Mouse (Mus musculus) spleen, postnatal 14 days (tissue): Measurements from ENCODE around the gene Aldoart2.
"Not testable (repeated sequence)": the region's sequence is repeated elsewhere in the genome, so short reads cannot be mapped to it uniquely, and the experiment has no call there.

ENCODE experiments used
- DNase-seq, 2 experiments: peaks; one replicate each; pipeline ENCODE4 v3.0.0; 2021 to 2022; ENCODE audit warnings: low spot score in 2 of 2

Aldoart2 gene

DNA sequence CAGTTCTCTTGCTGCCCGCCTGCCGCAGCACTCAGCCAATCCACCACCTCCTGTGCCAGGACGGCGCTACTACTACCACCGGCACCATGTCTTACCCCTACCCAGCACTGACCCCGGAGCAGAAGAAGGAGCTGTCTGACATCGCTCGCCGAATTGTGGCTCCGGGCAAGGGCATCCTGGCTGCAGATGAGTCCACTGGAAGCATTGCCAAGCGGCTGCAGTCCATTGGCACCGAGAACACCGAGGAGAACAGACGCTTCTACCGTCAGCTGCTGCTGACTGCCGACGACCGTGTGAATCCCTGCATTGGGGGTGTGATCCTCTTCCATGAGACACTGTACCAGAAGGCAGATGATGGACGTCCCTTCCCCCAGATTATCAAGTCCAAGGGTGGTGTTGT, at the start of gene Aldoart2:
Gene Aldoart2, plus strand, starts transcription at position 34 of the 400 bp plus-strand sequence.
- no peak for DNase-seq

DNA sequence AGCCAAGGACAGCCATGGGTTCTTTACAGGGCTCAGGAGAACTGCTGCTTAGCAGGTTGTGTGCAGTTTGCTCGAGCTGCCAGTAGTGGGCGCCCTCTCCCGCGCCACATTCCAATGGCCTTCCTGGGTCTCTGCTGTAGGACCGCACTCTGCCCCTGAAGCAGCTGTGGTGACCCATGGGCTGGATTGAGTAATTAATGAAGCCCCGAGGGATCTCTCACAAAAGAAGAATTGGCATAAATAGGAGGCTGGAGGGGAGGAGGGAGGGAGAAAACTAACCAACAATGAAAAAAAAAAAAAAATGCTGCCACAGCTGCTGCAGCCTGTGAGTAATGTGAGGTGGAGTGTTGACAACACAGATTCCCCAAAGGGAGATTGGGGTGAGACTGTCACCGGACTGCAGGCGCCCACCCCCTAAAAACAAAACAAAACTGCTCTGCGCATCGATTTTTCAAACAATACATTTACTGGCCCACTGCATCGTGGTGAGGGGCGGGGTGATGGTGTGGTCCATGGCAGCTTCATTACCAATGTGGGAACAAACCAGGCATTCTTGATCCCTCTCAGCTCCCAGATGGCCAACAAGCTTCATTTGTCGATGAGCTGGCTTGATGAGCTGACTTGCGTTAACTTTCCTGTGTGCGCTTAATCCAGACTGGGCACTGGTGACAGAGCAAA, 46.8 kb upstream of the Aldoart2 start:
- DNase-seq: no peak

DNA sequence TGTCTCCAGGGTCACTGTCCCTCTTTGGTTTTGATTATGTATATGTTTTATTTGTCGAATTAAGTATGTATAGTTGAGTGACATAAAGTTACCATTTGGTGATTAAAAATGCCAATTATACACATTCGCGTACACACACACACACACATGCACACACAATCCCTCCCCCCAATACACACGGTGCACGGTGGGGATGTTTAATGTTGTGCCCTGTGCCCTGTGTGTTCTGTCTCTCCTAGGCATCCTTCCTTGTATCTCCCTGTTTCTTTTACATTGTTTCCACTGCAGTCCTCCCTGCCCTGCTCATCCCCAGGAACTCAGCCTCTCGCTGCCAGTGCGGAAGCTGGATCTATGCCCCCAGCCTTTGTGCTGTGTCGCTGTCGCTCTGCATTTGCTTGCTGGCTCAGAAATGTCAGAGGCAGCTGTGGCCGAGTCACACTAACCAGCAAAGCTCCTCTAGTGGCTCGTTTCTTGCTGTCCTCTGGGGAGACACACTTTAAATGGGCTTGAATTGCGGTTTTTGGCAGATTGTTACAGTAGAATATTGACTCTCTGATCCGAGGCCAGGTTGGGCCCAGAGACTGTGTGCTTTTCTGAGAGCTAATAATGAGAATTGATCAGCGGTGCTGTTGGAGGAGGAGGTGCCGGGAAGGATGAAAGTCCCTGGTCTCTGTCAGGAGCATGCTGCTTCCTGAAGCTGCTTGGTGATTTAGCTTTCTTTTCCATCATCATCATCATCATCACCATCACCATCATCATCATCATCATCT, 37.9 kb upstream of the Aldoart2 start:
- DNase-seq: no peak

DNA sequence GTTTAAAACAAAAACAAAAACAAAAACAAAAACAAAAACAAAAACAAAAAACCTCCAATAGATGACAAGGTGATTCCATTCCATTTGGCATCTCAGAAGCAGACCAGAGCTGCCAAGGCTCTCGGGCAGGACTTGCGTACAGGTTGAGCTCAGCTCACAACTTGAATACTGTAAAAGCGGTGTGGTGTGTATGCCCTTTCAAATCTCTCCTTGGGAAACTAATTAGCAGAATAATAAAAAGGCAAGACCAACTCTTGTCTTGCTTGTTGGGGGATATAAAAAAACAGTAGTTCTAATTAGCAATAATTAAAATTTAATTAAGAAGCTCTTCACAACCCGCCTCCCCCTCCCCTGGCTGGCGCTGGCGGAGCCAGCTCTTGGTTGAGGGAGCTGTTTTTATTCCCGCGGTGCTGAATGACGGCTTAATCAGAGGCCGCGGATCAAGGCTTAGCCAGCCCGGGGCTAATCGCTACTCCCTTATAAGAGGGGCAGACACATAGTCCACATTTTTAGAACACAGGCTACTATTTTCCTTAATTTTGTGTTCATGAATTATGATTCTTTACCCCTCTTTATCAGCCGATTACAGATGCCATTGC, 28.4 kb upstream of the Aldoart2 start:
- DNase-seq: no peak

DNA sequence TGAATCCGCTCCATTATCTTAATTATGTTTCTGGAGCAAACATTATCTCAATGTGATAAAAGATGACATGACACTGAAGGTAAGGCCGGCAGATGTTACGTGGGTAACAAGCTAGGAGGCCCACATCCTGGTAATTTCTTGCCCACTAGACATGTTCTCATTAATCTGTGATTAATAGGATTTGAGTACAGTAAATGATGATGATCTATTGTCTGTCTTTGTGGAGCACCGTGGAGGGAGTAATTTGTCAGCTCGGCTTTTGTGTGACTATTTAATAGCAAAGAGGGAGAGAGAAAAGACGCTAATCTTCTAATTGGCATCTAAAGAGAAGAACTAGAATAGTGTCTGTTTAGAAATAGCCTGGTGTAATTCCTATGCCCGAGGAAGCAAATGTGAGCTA, 27.3 kb upstream of the Aldoart2 start:
- no peak for DNase-seq

DNA sequence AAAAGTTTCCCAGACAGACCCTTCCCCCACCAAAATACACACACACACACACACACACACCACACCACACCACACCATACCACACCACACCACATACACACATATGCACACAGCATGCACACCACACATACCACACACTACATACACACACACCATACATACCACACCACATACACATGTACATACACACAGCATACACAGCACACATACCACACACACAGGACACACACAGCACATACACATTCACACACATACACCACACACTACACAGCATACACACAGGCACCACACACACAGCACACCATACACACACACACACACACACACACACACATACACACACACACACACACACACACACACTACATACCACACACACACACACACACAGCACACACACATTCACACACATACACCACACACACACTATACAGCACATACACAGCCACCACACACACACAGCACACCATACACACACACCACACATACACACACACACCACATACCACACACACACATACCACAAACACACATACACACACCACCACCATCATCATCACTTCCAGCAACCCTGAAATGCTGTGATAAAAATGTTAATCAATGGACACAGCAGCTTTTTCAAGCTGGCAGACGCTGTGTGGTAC, 26.6 kb upstream of the Aldoart2 start:
- DNase-seq: no peak

DNA sequence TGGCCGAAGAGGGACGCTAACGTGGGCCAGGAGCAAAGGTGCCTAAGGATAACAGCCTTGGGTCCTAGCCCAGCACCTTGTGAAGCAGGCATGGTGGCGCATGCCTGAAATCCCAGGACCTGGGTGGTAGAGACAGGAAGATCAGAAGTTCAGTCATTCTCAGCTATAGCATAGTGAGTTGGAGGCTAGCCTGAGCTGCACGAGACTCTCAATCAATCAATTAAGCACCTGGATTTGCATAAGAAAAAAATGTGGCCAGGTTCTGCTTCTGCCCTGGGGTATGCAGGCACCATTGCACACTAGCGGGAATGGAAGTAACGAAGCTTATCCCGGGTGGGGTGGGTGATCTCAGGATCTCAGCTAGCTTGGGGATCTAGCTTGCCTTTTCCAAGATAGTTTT, 25.9 kb upstream of the Aldoart2 start:
- no peak for DNase-seq

DNA sequence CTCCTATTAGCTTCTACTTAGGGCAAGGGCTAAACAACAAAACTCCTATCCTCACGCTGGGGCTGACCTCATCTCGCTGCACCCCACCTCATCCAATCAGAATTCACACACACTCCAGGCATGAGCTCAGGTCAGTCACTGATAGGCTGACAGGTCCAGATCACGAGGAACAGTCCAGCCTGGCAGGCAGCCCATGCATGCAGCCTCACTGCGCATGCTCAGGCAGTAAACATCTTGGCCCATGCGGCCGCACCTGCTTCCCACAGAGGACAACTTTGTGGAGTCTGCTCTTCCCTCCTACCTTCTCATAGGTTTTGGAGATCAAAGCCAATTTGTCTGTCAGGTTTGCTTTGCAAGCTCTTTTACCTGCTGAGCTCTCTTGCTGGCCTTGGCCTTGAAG, 10.1 kb upstream of the Aldoart2 start:
- not testable (repeated sequence) for DNase-seq

DNA sequence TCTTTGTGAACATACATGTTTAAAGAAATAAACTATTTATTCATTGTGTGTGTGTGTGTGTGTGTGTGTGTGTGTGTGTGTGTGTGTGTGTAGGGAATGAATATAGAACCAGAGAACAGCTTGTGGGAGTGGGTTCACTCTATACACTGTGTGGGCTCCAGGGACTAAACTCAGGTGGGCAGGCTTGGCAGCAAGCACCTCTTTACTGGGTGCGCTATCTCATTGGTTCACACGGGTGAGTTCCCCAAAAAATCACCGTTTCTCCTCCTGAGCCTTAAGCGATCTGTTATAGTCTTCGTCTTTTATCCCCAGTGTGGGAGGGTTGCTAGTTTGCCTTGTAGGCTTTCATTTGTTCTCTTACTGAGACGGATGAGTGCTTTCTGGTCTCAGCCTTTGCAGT, 7.2 kb upstream of the Aldoart2 start:
- DNase-seq: no peak

DNA sequence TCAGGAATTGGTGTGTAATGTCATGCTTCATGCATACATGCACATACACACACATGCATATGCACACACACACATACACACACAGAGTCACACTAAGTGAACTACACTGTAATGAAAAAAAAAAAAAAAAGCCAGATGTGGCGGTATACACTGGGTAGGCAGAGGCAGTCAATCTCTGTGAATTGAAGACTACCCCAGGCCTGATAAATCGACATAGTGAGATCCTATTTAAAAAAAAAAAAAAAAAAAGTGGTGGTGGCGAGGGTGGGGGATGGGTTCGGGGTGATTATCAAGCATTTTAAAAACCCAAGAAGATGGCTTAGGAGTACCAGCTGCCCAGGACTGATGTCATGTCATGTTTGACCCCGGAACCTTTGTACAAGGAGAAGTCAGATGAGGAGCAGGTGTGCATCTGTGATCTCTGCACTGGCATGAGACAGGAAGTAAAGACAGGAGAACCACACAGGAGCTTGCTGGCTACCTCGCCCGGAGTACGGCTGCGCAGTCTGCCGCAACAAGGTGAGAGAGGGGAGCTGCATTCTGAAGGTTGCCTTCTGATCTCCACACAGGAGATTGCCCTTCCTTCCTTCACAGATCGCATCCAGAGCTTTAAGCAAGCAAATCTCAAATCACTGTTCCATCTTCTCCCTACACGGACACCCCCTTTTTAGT, 5.7 kb upstream of the Aldoart2 start:
- no peak for DNase-seq

DNA sequence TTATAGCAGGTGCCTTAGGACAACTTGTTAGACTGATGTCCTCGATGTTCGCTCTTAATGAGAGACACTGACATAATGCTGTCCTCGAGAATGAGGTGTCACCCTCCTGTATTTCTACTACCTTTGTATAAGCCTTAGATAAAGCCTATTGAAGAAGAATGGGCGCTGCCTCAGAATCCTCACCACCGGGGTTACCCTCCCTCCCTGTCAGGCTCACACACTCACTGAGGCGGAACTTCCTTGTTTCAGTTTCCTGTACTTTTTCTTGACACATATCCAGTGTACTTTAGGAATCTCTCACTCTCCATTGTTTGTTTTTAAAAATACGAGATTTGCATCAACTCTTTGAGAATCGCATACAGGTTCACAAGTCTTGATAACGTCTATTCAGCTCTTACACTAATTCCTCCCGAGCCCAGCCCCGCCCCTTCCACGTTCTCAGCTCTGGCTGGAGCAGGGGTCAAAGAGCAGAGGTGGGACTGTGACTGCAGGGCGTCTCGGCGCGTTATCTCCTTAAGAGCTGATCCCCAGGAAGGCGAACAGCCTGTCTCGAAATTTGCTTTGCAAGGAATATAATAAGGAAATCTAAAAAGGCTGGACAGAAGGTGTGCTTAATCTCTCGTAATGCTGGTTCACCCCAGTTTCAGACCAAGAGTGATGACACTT, 4.9 kb upstream of the Aldoart2 start:
- DNase-seq: no peak

DNA sequence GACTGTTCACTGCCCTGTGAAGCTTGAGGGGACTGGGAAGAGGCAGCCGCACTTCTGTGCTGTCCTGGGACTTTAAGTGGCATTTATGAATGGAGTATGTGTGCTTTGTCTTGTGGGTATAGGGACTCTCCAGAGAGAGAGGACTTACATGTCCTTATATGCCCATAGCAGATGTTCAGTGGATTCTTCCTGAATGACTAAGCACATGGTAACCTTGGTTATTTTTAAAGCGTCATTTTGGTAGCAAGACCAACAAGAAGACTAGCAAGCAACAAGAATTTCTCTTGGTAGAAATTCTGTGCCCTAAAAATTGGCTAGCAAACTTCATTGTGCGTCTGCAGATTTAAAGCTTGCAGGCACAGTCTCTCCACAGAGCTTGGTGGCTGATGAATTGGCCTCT, 1.3 kb upstream of the Aldoart2 start:
- DNase-seq: no peak

DNA sequence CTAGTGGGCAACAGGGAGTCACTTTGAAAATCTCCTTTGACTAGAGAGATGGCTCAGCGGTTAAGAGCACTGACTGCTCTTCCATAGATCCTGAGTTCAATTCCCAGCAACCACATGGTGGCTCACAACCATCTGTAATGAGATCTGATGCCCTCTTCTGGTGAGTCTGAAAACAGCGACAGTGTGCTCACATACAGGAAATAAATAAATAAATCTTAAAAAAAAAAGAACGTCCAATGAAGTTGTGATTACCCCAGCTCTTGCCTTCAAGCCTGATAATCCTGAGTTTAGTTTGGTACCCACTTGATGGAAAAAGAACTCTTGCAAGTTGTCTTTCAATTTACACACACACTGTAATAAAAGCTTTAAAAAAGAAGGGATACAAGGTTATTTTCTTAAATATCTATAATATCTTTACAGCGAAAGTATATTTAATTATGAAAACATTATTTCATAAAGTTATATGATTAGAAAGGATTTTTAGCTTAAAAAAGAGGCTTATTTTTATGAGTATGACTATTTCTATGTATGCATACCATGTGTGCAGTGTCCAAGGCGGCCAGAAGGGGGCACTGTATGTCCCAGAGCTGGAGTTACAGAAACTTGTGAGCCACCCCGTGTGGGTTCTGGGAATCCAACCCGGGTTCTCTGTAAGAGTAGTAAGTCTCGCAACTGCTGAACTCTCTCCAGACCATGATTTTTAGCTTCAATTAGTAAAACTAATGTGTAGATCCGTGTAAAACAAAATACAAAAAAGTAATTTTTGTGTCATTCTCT, 664 bp upstream of the Aldoart2 start:
- DNase-seq: no peak

DNA sequence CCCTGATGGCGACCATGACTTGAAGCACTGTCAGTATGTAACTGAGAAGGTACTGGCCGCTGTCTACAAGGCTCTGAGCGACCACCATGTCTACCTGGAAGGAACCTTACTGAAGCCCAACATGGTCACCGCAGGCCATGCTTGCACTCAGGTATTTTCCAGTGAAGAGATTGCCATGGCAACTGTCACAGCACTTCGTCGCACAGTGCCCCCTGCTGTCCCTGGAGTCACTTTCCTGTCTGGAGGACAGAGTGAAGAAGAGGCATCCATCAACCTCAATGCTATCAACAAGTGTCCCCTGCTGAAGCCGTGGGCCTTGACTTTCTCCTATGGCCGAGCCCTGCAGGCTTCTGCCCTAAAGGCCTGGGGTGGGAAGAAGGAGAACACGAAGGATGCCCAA, 828 bp downstream of the Aldoart2 start:
- DNase-seq: no peak

DNA sequence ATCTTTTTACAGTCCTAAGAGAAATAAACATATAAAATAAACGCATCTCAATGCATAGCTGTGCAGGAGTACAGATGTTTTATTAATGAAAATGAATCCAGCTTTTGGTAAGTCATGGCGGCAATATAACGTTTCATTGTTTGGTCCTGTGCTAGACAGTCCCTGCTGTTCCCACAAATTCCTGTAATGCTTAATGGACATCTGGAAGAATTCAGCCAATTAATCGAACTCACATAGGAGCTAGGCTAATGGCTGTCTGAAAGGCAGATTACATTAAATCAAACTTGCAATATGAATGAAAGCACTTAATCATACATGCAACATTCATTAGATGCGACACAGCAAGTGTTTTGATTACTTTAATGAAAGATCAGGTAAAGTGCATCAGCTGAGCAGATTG, 1.8 kb downstream of the Aldoart2 start:
- DNase-seq: no peak

DNA sequence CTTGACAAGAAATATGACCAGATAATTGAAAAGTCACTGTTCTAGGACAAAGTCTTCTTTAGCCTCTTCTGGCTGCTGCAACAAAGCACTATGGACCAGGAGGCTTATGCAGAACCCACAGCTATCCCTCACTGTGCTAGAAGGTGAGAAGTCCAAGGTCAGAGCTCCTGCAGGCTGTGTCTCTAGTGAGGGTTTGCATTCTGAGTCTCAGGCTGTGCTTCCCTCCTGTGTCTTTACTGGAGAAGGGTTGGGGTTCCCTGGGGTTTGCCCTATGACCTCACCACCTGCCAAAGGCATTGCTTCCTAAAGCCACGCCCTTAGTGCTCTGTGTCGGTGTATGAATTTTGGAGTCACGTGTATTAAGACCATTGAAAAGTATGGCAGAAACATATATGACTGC, 3.4 kb downstream of the Aldoart2 start:
- no peak for DNase-seq

DNA sequence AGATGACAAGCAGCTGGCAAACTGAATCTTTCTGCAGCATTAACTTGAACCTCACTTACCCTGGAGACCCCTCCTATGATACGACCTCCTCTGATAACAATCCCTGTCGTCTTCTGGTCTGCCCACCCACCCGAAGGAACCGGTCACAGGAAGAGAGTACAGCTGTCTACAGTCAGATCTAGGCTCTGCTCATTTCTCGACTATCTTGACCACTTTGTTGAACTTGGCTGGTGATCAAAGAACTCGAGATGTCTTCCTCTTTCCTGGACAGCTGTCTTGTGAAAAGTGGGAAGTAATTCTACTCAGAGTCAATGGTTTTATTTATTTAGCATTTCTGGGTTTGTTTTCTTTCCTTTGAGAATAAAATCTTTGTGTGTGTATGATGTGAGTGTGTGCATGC, 4.6 kb downstream of the Aldoart2 start:
- no peak for DNase-seq

DNA sequence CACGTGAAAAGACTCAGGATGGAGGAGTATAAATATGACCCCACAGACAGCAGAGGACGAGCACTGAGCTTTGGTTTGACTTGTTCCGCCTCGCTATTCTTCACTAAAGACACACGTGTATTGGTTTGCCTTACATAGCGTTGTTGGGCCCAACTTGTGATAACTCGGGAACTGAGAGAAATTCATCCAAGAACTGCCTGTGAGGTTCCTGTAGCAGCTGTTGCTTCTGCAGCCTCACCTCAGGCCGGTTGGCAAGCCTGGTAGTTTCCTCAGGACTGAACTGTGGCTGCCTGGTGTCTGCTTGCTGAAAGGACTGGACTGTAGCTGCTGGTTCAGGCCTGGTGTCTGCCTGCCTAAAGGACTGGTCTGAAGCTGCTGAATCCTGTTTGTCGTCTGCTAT, 5.6 kb downstream of the Aldoart2 start:
- no peak for DNase-seq

DNA sequence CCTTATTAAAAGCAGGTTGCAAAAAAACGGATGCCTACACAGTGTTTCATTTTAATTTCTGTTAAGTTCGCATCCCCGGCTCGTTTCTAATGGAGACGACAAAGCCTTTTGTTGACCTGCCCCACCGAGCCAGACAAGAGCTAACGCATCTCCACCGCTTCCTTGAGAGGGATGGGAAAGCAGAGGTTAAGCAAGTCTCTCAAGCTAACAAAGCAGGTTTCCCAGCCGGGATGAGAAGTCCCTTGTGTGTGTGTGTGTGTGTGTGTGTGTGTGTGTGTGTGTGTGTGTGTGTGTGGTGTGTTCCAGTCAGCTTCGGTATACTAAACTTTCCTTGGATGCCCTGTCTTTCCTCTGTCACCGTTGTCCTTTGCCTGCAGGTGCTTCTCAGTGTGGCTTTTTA, 6.1 kb downstream of the Aldoart2 start:
- DNase-seq: no peak

DNA sequence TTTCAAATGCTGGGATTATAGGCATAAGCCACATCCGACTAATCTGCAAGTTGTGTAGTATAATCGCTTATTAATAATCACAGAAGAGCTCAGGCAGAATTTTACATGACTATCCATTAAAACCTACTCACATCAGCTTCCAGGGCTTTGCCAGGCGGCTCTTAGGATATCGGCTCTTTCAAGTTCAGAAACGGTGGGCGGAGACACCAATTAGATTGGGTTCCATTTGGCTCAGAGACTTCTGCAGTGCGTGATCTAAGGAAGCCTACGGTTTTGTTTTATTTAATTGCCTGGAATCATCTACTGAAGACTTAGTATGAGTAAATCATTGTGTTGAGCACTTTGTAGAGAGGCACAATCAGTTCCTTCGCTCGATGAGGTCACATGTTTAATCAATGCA, 6.6 kb downstream of the Aldoart2 start:
- DNase-seq: no peak

DNA sequence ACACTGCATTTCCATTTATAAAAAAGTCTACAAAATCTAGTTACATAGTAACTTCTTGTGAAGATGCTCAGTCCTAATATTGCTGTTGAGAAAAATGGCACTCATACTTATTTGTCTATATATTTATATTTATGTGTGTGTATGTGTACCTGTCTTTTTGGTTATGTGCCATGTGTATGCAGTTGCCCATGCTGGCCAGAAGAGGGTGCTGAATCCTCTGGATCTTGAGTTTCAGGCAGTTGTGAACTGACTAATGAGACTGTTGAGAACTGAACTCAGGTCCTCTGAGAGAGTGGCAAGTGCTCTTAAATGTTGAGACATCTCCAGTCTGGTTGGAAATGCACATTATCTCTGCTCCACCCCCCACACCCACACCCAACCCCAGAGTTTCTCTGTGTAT, 8.1 kb downstream of the Aldoart2 start:
- DNase-seq: no peak
